Mouse (Mus musculus): ENCODE results near the gene Cks1b. TPM values are rescaled to one million over a fixed set of nuclear protein-coding genes. Genes with fewer than 3 reads are reported as not detected.

Cks1b gene
- polyA plus RNA-seq, 1 experiment from 2014 or later: 315 TPM

- Histone ChIP-seq H3K27me3 (ENCODE audit: insufficient read depth, low read length) (no peaks in the 10 kb centered on the region), H3K9me3 (replicated peaks; ENCODE audit: low read length) (no peaks in the 10 kb centered on the region), H3K4me2 (ENCODE audit: low read length) (no peak overlapping the region), H3K36me3 (ENCODE audit: insufficient read depth, low read length) (peaks cover 26% of the 10 kb centered on the region), H3K4me3 (replicated peaks; ENCODE audit: low read depth, low read length) (no peak overlapping the region), H3K27ac (no peak overlapping the region), H3K4me1 (replicated peaks; ENCODE audit: insufficient read depth, low read length) (no peaks in the 10 kb centered on the region), H3K9ac (ENCODE audit: low read depth, low read length) (no peak overlapping the region)
- no peak for TF ChIP-seq CTCF (IDR thresholded peaks at IDR 0.05; ENCODE audit: low read depth)
- WGBS: 85% methylated on average over 7 of the region's 7 CpGs
- ATAC-seq (replicated peaks; ENCODE audit: low FRiP score, low read depth): no peak
- no peak for DNase-seq (ENCODE audit: low spot score)
Measured at GRCm38 (mm10) chr3:89401329-89401728, 16.9 kb downstream of the Cks1b start.

DNA sequence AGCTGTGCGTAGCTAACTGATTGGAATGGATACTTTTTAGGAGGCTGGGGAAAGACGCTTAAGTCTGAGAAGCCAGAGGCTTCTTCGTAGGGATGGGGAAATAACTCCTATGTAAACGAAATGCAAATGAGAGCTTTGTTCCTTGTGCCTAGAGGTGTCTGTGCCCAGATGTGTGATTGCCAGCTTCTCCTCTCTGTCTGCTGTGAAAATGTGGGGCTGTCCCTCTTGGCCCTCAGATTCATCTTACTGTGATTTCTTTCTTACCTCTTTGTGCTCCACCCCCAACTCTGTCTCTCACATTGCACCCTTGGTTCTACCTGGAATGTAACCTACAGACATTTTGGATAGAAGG, 21.6 kb downstream of the Cks1b start:
- peak overlapping the region; percentile 99 for H3K4me2 ChIP-seq (ENCODE audit: low read length)
- peaks cover 11% of the 10 kb centered on the region for H3K4me1 ChIP-seq (replicated peaks; ENCODE audit: insufficient read depth, low read length)
- no peak overlapping the region for H3K27ac ChIP-seq
- peak overlapping the region; percentile 51; the same call in 1 of the 2 replicates for H3K4me3 ChIP-seq (replicated peaks; ENCODE audit: low read depth, low read length)
- no peak for TF ChIP-seq CTCF (IDR thresholded peaks at IDR 0.05; ENCODE audit: low read depth)
- H3K36me3 ChIP-seq (ENCODE audit: insufficient read depth, low read length): 0 out of 2 replicates have a peak, but pooled peaks cover 3% of the 10 kb centered on the region
- WGBS: 4% methylated on average over 4 of the region's 4 CpGs
- H3K9me3 ChIP-seq (replicated peaks; ENCODE audit: low read length): no peaks in the 10 kb centered on the region
- H3K27me3 ChIP-seq (ENCODE audit: insufficient read depth, low read length): no peaks in the 10 kb centered on the region
- ATAC-seq (replicated peaks; ENCODE audit: low FRiP score, low read depth) (no peak), DNase-seq (ENCODE audit: low spot score) (no peak)
- H3K9ac ChIP-seq (ENCODE audit: low read depth, low read length): peak overlapping the region; percentile 58; the same call in 1 of the 2 replicates

- Histone ChIP-seq H3K9me3 (replicated peaks; ENCODE audit: low read length) (no peaks in the 10 kb centered on the region), H3K9ac (ENCODE audit: low read depth, low read length) (peak overlapping the region; percentile 58), H3K4me2 (ENCODE audit: low read length) (peak overlapping the region; percentile 99), H3K27me3 (ENCODE audit: insufficient read depth, low read length) (no peaks in the 10 kb centered on the region), H3K4me1 (replicated peaks; ENCODE audit: insufficient read depth, low read length) (peaks cover 17% of the 10 kb centered on the region), H3K4me3 (replicated peaks; ENCODE audit: low read depth, low read length) (peak overlapping the region; percentile 51), H3K27ac (peak overlapping the region; percentile 91), H3K36me3 (ENCODE audit: insufficient read depth, low read length) (no peaks in the 10 kb centered on the region)
- DNase-seq (ENCODE audit: low spot score) (peak; percentile 93), ATAC-seq (replicated peaks; ENCODE audit: low FRiP score, low read depth) (no peak)
- TF ChIP-seq CTCF (IDR thresholded peaks at IDR 0.05; ENCODE audit: low read depth): peak; percentile 94
- under 1% methylated on average over 41 of the region's 44 CpGs for WGBS
Measured at GRCm38 (mm10) chr3:89395806-89396653, 22.2 kb downstream of the Cks1b start.

DNA sequence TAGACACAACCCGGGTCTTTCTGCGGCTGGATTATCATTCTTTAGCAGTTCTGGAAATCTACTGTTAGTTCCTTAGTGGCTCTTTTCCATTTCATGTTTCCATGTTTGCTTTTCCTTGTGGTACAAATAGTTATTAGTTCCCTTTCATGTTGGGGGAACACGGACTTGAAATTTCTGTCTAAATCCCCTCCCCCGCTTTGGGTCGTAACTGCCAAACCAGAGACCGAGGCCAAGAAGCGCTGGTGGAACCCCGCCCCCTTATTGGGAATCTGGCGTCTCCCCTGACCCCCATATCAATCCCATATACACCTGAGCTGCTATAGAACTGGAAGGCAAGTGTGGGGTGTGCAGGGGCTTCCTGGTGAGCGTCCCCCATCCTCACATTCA, 22.8 kb downstream of the Cks1b start:
- Histone ChIP-seq H3K27ac (peak overlapping the region; percentile 91), H3K27me3 (ENCODE audit: insufficient read depth, low read length) (no peaks in the 10 kb centered on the region), H3K9ac (ENCODE audit: low read depth, low read length) (peak overlapping the region; percentile 58), H3K4me3 (replicated peaks; ENCODE audit: low read depth, low read length) (peak overlapping the region; percentile 51), H3K9me3 (replicated peaks; ENCODE audit: low read length) (no peaks in the 10 kb centered on the region), H3K4me2 (ENCODE audit: low read length) (peak overlapping the region; percentile 99), H3K4me1 (replicated peaks; ENCODE audit: insufficient read depth, low read length) (peaks cover 22% of the 10 kb centered on the region), H3K36me3 (ENCODE audit: insufficient read depth, low read length) (no peaks in the 10 kb centered on the region)
- DNase-seq (ENCODE audit: low spot score): no peak
- ATAC-seq (replicated peaks; ENCODE audit: low FRiP score, low read depth): no peak
- 4% methylated on average over 10 of the region's 10 CpGs for WGBS
- no peak for TF ChIP-seq CTCF (IDR thresholded peaks at IDR 0.05; ENCODE audit: low read depth)

DNA sequence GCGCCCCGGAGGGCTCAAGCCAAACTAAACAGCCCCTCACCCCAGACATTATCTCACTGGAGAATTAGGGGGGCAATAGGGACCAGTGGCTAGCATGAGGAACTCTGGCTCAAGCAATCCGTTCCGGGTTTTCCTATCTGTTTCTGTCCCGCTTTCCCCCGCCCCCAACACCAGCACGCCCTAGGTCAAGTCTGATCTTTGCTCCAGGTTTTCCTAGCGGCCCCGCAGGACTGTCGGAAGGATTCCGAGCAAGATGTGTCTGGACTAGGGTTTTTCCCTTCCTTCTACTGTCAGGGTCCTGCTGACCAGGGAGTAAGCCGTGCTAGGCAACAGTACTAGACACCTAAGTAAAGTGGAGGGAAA, 23.3 kb downstream of the Cks1b start:
- under 1% methylated on average over 12 of the region's 12 CpGs for WGBS
- TF ChIP-seq CTCF (IDR thresholded peaks at IDR 0.05; ENCODE audit: low read depth): no peak
- peak; percentile 97 for DNase-seq (ENCODE audit: low spot score)
- Histone ChIP-seq H3K9me3 (replicated peaks; ENCODE audit: low read length) (no peaks in the 10 kb centered on the region), H3K36me3 (ENCODE audit: insufficient read depth, low read length) (no peaks in the 10 kb centered on the region), H3K4me2 (ENCODE audit: low read length) (peak overlapping the region; percentile 99), H3K27ac (peak overlapping the region; percentile 91), H3K27me3 (ENCODE audit: insufficient read depth, low read length) (no peaks in the 10 kb centered on the region), H3K9ac (ENCODE audit: low read depth, low read length) (peak overlapping the region; percentile 58), H3K4me1 (replicated peaks; ENCODE audit: insufficient read depth, low read length) (peaks cover 26% of the 10 kb centered on the region), H3K4me3 (replicated peaks; ENCODE audit: low read depth, low read length) (peak overlapping the region; percentile 51)
- ATAC-seq (replicated peaks; ENCODE audit: low FRiP score, low read depth): peak; percentile 15

GRCm38 (mm10) chr3:89394006-89394893, 23.9 kb downstream of the Cks1b start, which contains the start of gene Zbtb7b:
TSS of gene Zbtb7b (minus strand) at chr3:89394776.
- peak; percentile 81 for DNase-seq (ENCODE audit: low spot score)
- Histone ChIP-seq H3K4me3 (replicated peaks; ENCODE audit: low read depth, low read length) (peak within 1 kb of the TSS; percentile 51), H3K36me3 (ENCODE audit: insufficient read depth, low read length) (no peaks in the 10 kb centered on the region), H3K27ac (peak within 1 kb of the TSS; percentile 91), H3K9ac (ENCODE audit: low read depth, low read length) (peak within 1 kb of the TSS; percentile 58), H3K4me2 (ENCODE audit: low read length) (peak within 1 kb of the TSS; percentile 99), H3K27me3 (ENCODE audit: insufficient read depth, low read length) (no peaks in the 10 kb centered on the region), H3K9me3 (replicated peaks; ENCODE audit: low read length) (no peaks in the 10 kb centered on the region), H3K4me1 (replicated peaks; ENCODE audit: insufficient read depth, low read length) (peaks cover 26% of the 10 kb centered on the region)
- peak; percentile 47 for TF ChIP-seq CTCF (IDR thresholded peaks at IDR 0.05; ENCODE audit: low read depth)
- ATAC-seq (replicated peaks; ENCODE audit: low FRiP score, low read depth): peak; percentile 69
- WGBS: under 1% methylated on average over 39 of the region's 42 CpGs
